Mouse (Mus musculus): ENCODE measurements around the gene Col5a3. TPM values are rescaled to one million over a fixed set of nuclear protein-coding genes. Genes with fewer than 3 reads are reported as not detected.

Gene Col5a3
- polyA plus RNA-seq, 1 experiment from 2014 or later: 1.4 TPM

DNA sequence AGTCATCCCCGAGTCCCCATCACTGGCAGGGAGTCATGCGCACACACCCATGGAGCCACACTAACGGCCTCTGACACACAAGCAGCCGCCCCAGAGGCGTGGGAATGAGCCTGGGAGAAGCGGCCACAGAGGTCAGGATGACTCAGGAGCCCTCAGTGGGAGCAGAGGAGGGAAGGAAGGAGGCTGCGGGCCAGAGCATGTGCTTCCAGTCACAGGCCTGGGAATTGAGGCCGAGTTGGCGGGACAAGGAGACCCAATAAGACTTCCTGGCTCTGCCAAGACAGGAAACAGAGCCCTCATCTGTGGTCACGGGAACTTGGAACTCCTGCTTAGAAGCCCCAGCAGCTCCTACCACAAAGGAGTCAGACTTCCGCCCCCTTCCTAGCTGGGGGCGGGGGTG, 54.1 kb downstream of the Col5a3 start:
- peaks cover 11% of the 10 kb centered on the region for H3K4me1 ChIP-seq
- no peaks in the 10 kb centered on the region for H3K27me3 ChIP-seq (replicated peaks)
- no peak overlapping the region for H3K27ac ChIP-seq (replicated peaks)
- H3K9ac ChIP-seq (replicated peaks): no peak overlapping the region
- H3K36me3 ChIP-seq: no peaks in the 10 kb centered on the region
- ATAC-seq (ENCODE audit: low FRiP score): no peak
- H3K9me3 ChIP-seq (replicated peaks): no peaks in the 10 kb centered on the region
- no peak overlapping the region for H3K4me2 ChIP-seq
- 65% methylated on average over 12 of the region's 12 CpGs for WGBS
- H3K4me3 ChIP-seq (replicated peaks): no peak overlapping the region

DNA sequence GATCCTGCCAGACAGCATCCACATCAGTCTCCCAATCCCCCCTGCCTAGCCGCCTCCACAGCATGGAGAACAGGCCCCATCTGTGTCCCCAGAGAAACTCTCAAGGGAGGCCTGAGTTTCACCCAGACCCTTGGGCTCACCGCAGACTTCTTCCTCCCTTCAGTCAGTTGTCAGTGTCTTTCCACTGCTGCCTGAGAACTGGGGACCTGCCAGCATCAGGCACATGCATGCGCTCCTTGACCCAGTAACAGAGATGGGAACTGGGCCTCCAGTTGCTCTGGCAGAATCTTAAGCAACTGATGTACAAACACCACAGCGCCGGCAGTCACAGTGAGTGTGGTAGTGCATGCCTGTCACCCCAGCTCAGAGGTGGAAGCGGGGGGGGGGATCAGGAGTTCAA, 56.0 kb downstream of the Col5a3 start:
- ATAC-seq (ENCODE audit: low FRiP score): no peak
- H3K4me2 ChIP-seq: no peak overlapping the region
- H3K9ac ChIP-seq (replicated peaks): no peak overlapping the region
- no peaks in the 10 kb centered on the region for H3K36me3 ChIP-seq
- no peaks in the 10 kb centered on the region for H3K27me3 ChIP-seq (replicated peaks)
- H3K4me1 ChIP-seq: peaks cover 11% of the 10 kb centered on the region
- WGBS: 93% methylated on average over 6 of the region's 6 CpGs
- no peak overlapping the region for H3K27ac ChIP-seq (replicated peaks)
- no peaks in the 10 kb centered on the region for H3K9me3 ChIP-seq (replicated peaks)
- no peak overlapping the region for H3K4me3 ChIP-seq (replicated peaks)

- H3K9me3 ChIP-seq (replicated peaks): no peaks in the 10 kb centered on the region
- no peaks in the 10 kb centered on the region for H3K27me3 ChIP-seq (replicated peaks)
- 79% methylated on average over 2 of the region's 2 CpGs for WGBS
- H3K4me1 ChIP-seq: peaks cover 11% of the 10 kb centered on the region
- H3K27ac ChIP-seq (replicated peaks): no peak overlapping the region
- H3K4me3 ChIP-seq (replicated peaks): no peak overlapping the region
- no peaks in the 10 kb centered on the region for H3K36me3 ChIP-seq
- no peak for ATAC-seq (ENCODE audit: low FRiP score)
- no peak overlapping the region for H3K9ac ChIP-seq (replicated peaks)
- no peak overlapping the region for H3K4me2 ChIP-seq
Observed at GRCm38 (mm10) chr9:20758243-20758642, 56.6 kb downstream of the Col5a3 start.

DNA sequence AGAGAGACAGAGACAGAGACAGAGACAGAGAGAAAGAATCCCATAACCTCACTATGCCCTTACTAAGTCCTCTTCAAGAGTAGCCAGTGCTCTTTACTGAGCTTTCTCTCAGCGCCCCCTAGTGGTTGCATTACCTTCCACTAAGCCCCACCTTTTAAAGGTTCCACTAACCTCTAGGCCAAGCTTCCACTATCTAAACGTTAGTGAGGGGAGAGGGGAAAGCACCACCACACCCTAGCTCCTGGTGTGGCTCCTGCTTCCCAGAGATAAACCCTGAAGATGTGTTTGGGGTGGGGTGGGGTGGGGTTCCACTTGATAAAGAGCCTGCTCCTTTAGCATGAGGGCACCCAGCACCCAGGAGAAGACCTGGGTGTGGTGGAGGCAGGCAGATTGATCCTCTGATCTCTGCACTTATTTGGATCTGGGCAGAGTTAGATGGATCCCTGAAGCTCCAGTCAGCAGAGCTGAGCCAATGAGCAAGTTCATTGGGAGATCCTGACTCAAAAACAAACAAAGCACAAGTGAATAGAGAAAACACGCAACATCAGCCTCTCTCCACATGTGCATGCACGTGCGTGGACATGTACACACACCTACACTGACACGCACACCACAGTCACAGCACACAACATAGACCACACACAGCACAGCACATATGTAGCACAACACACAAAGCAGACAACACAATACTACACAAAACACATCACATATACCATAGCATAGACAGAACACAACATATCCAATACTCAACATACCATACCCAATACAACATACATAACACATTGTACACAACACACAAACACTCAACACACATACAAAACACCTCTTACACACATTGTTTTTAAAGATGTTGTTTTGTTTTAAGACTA, 57.5 kb downstream of the Col5a3 start:
- Histone ChIP-seq H3K27ac (replicated peaks) (no peak overlapping the region), H3K4me3 (replicated peaks) (no peak overlapping the region), H3K4me2 (no peak overlapping the region), H3K27me3 (replicated peaks) (no peaks in the 10 kb centered on the region), H3K36me3 (no peaks in the 10 kb centered on the region), H3K4me1 (peaks cover 5% of the 10 kb centered on the region), H3K9ac (replicated peaks) (no peak overlapping the region), H3K9me3 (replicated peaks) (no peaks in the 10 kb centered on the region)
- no peak for ATAC-seq (ENCODE audit: low FRiP score)
- 62% methylated on average over 6 of the region's 6 CpGs for WGBS

- no peaks in the 10 kb centered on the region for H3K36me3 ChIP-seq
- H3K27ac ChIP-seq (replicated peaks): no peak overlapping the region
- H3K4me3 ChIP-seq (replicated peaks): no peak overlapping the region
- no peaks in the 10 kb centered on the region for H3K27me3 ChIP-seq (replicated peaks)
- H3K9me3 ChIP-seq (replicated peaks): no peaks in the 10 kb centered on the region
- no peak for ATAC-seq (ENCODE audit: low FRiP score)
- no peak overlapping the region for H3K9ac ChIP-seq (replicated peaks)
- no peaks in the 10 kb centered on the region for H3K4me1 ChIP-seq
- WGBS: 88% methylated on average over 4 of the region's 4 CpGs
- H3K4me2 ChIP-seq: no peak overlapping the region
Observed at GRCm38 (mm10) chr9:20756081-20756700, 58.7 kb downstream of the Col5a3 start.

GRCm38 (mm10) chr9:20754335-20754734, 60.5 kb downstream of the Col5a3 start:
- ATAC-seq (ENCODE audit: low FRiP score): no peak
- H3K9ac ChIP-seq (replicated peaks): no peak overlapping the region
- H3K9me3 ChIP-seq (replicated peaks): no peaks in the 10 kb centered on the region
- no peaks in the 10 kb centered on the region for H3K36me3 ChIP-seq
- whole genome bisulfite sequencing: 93% methylated on average over 2 of the region's 2 CpGs
- H3K27ac ChIP-seq (replicated peaks): no peak overlapping the region
- no peaks in the 10 kb centered on the region for H3K27me3 ChIP-seq (replicated peaks)
- H3K4me1 ChIP-seq: no peaks in the 10 kb centered on the region
- H3K4me3 ChIP-seq (replicated peaks): no peak overlapping the region
- no peak overlapping the region for H3K4me2 ChIP-seq

DNA sequence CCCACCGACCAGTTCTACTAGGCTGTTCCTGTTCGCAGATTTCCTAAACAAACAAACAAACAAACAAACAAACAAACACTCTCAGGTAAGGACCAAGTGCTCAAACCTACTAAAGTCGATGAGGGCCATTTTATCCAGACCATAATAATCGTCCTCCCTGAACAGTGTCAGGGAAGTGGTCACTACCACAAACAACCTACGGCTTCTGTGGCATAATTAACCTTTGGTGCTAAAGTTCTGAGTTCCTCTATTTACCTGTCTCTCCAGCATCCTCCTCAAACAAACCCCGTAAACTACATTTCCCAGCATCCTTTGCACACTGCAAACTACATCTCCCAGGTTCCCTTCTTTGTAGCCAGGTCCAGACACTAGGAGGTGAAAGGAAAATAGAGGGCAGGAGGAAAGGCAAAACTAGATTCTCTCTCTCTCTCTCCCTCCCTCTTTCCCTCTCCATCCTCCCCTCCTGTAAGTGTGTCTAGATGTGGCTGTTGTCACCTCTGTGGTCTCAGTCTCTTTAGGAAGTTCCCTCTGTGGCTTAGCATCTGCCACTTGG, 63.3 kb downstream of the Col5a3 start:
- Histone ChIP-seq H3K27me3 (replicated peaks) (no peaks in the 10 kb centered on the region), H3K9me3 (replicated peaks) (no peaks in the 10 kb centered on the region), H3K4me2 (no peak overlapping the region), H3K4me1 (peaks cover 4% of the 10 kb centered on the region; the same call in 1 of the 2 replicates), H3K36me3 (no peaks in the 10 kb centered on the region), H3K27ac (replicated peaks) (no peak overlapping the region), H3K9ac (replicated peaks) (no peak overlapping the region), H3K4me3 (replicated peaks) (no peak overlapping the region)
- 66% methylated on average over 6 of the region's 6 CpGs for WGBS
- peak; percentile 56; the same call in 1 of the 2 replicates for ATAC-seq (ENCODE audit: low FRiP score)

- H3K9me3 ChIP-seq (replicated peaks): no peaks in the 10 kb centered on the region
- 85% methylated on average over 5 of the region's 5 CpGs for WGBS
- no peak overlapping the region for H3K4me3 ChIP-seq (replicated peaks)
- peaks cover 18% of the 10 kb centered on the region for H3K4me1 ChIP-seq
- ATAC-seq (ENCODE audit: low FRiP score): no peak
- no peak overlapping the region for H3K9ac ChIP-seq (replicated peaks)
- no peak overlapping the region for H3K4me2 ChIP-seq
- H3K27ac ChIP-seq (replicated peaks): no peak overlapping the region
- H3K27me3 ChIP-seq (replicated peaks): no peaks in the 10 kb centered on the region
- no peaks in the 10 kb centered on the region for H3K36me3 ChIP-seq
Observed at GRCm38 (mm10) chr9:20749213-20749612, 65.7 kb downstream of the Col5a3 start.

GRCm38 (mm10) chr9:20748540-20748939, 66.3 kb downstream of the Col5a3 start:
- Histone ChIP-seq H3K27ac (replicated peaks) (no peak overlapping the region), H3K9ac (replicated peaks) (no peak overlapping the region), H3K36me3 (no peaks in the 10 kb centered on the region), H3K27me3 (replicated peaks) (no peaks in the 10 kb centered on the region), H3K4me2 (no peak overlapping the region), H3K4me1 (peaks cover 25% of the 10 kb centered on the region), H3K9me3 (replicated peaks) (no peaks in the 10 kb centered on the region), H3K4me3 (replicated peaks) (no peak overlapping the region)
- ATAC-seq (ENCODE audit: low FRiP score): no peak
- 95% methylated on average over 3 of the region's 3 CpGs for WGBS

DNA sequence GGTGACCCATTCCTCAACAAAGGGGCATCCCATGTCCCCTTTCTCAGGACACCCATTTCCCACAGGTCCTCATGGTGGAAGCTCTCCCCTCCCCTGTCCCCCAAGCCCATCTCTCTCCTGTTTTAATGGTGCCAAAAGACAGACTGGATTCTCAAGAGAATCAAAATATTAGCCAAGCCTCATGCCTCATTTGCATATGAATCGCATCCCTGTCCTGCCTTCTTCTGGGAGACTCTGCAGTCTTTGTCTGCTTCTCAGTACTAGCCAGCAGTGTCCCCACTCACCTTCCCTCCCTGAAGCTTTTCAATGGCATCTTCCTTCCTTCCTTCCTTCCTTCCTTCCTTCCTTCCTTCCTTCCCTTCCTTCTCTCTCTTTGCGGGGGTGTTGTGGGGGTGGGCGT, 67.2 kb downstream of the Col5a3 start:
- H3K9me3 ChIP-seq (replicated peaks): no peaks in the 10 kb centered on the region
- no peak for ATAC-seq (ENCODE audit: low FRiP score)
- whole genome bisulfite sequencing: 19% methylated on average over 3 of the region's 3 CpGs
- H3K4me1 ChIP-seq: peaks cover 27% of the 10 kb centered on the region
- H3K4me2 ChIP-seq: no peak overlapping the region
- H3K36me3 ChIP-seq: no peaks in the 10 kb centered on the region
- no peak overlapping the region for H3K4me3 ChIP-seq (replicated peaks)
- no peaks in the 10 kb centered on the region for H3K27me3 ChIP-seq (replicated peaks)
- no peak overlapping the region for H3K9ac ChIP-seq (replicated peaks)
- H3K27ac ChIP-seq (replicated peaks): no peak overlapping the region

GRCm38 (mm10) chr9:20746017-20746660, 68.7 kb downstream of the Col5a3 start, which contains the start of gene Olfm2:
TSS of gene Olfm2 (minus strand) at chr9:20746349.
- H3K36me3 ChIP-seq: no peaks in the 10 kb centered on the region; the same call in 1 of the 2 replicates
- H3K4me1 ChIP-seq: peaks cover 27% of the 10 kb centered on the region
- no peaks in the 10 kb centered on the region for H3K27me3 ChIP-seq (replicated peaks)
- H3K9ac ChIP-seq (replicated peaks): peak within 1 kb of the TSS; percentile 77
- peak within 1 kb of the TSS; percentile 73 for H3K4me2 ChIP-seq
- under 1% methylated on average over 33 of the region's 50 CpGs for WGBS
- peak; percentile 75 for ATAC-seq (ENCODE audit: low FRiP score)
- H3K9me3 ChIP-seq (replicated peaks): no peaks in the 10 kb centered on the region
- peak within 1 kb of the TSS; percentile 71 for H3K4me3 ChIP-seq (replicated peaks)
- H3K27ac ChIP-seq (replicated peaks): peak within 1 kb of the TSS; percentile 65

All from neural tube, embryonic 15.5 days (tissue).